In genomic region chr19:3684957-3685580, GRCm38 (mm10) we compare ENCODE assay signal across 8 mouse cellular contexts. TPM values are rescaled to one million over a fixed set of nuclear protein-coding genes. Genes with fewer than 3 reads are reported as not detected.
DNase-seq lines count a peak whose midpoint lies in the region; TF ChIP-seq lines count a peak whose summit lies in the region.

No protein-coding gene starts in this region.

- peak overlapping the region; percentile 80 for H3ac ChIP-seq in myocyte (ENCODE audit: control insufficient read depth, insufficient read length)

- H3K27ac ChIP-seq in layer of hippocampus, adult 2 months = peak overlapping the region; percentile 82; the same call in 1 of the 2 replicates
- H3K27ac ChIP-seq in embryonic fibroblast, embryonic 13.5 days (ENCODE audit: insufficient read depth, low read length) = peak overlapping the region; percentile 9; the same call in 1 of the 2 replicates

- H3K4me1 ChIP-seq in embryonic fibroblast, embryonic 13.5 days (ENCODE audit: control insufficient read depth, insufficient read depth, low read length) = no peaks in the 10 kb centered on the region; the same call in 1 of the 2 replicates

- no peaks in the 10 kb centered on the region for H3K36me3 ChIP-seq in myocyte (ENCODE audit: control insufficient read depth, insufficient read depth)

- peak overlapping the region; percentile 68 for H3K4me3 ChIP-seq in layer of hippocampus, adult 2 months
- peak overlapping the region; percentile 73 for H3K4me3 ChIP-seq in embryonic fibroblast, embryonic 13.5 days (ENCODE audit: insufficient read depth, low read length)
- H3K4me3 ChIP-seq in myocyte = peak overlapping the region; percentile 46

- TF ChIP-seq CTCF in layer of hippocampus, adult 2 months (conservative IDR thresholded peaks at IDR 0.05) = no peak
- no peak for TF ChIP-seq CTCF in embryonic fibroblast, embryonic 13.5 days (IDR thresholded peaks at IDR 0.05; ENCODE audit: borderline replicate concordance, insufficient read depth, low read length)

- no peaks in the 10 kb centered on the region for H3K27me3 ChIP-seq in myocyte (ENCODE audit: control insufficient read depth, insufficient read depth, insufficient read length)

- TF ChIP-seq POLR2A in embryonic fibroblast, embryonic 13.5 days (IDR thresholded peaks at IDR 0.05; ENCODE audit: low read depth, low read length) = no peak
- no peak for TF ChIP-seq POLR2A in myocyte (IDR thresholded peaks at IDR 0.05; ENCODE audit: insufficient read length, low read depth)

- H3K4me2 ChIP-seq in myocyte (ENCODE audit: low read depth) = peak overlapping the region; percentile 88

- no peak for DNase-seq in layer of hippocampus, adult 2 months (ENCODE audit: low spot score in 2 of 2)
- no peak for DNase-seq in layer of hippocampus, postnatal 14 days (ENCODE audit: low spot score in 2 of 2)
- DNase-seq in kidney, postnatal 10 days = peak; percentile 48
- no peak for DNase-seq in frontal cortex, postnatal 25 days (ENCODE audit: low spot score in 2 of 2)
- no peak for DNase-seq in cerebellum, adult 9-10 months
- no peak for DNase-seq in c-Kit-positive CD71-positive TER-119-positive erythroid progenitor cells, embryonic 14.5 days (ENCODE audit: low spot score)

- peaks cover 47% of the 10 kb centered on the region for H3K79me2 ChIP-seq in myocyte (ENCODE audit: control insufficient read depth, insufficient read depth)

TF ChIP-seq in myocyte, 11 proteins besides CTCF, POLR2A, EP300 and RAD21:
- TF ChIP-seq SRF (IDR thresholded peaks at IDR 0.05; ENCODE audit: control insufficient read depth, insufficient read length, low read depth) = no peak
- TF ChIP-seq REST (IDR thresholded peaks at IDR 0.05; ENCODE audit: insufficient read depth, insufficient read length) = no peak
- no peak for TF ChIP-seq TCF3 (IDR thresholded peaks at IDR 0.05; ENCODE audit: insufficient read length, low read depth)
- TF ChIP-seq MYOG (IDR thresholded peaks at IDR 0.05; ENCODE audit: control insufficient read depth in 1 of 3, insufficient read depth in 1 of 3, insufficient read length in 2 of 3, low read depth in 2 of 3) = peak in 2 of 3 experiments; percentile 20 to 69
- no peak for TF ChIP-seq MAX (IDR thresholded peaks at IDR 0.05; ENCODE audit: low read depth)
- TF ChIP-seq E2F4 (IDR thresholded peaks at IDR 0.05; ENCODE audit: insufficient read depth) = no peak
- TF ChIP-seq POLR2AphosphoS2 (IDR thresholded peaks at IDR 0.05; ENCODE audit: insufficient read length, low read depth) = no peak
- TF ChIP-seq CEBPB (IDR thresholded peaks at IDR 0.05; ENCODE audit: insufficient read depth, poor library complexity, severe bottlenecking) = no peak
- no peak for TF ChIP-seq TCF12 (IDR thresholded peaks at IDR 0.05; ENCODE audit: insufficient read depth, poor library complexity, severe bottlenecking)
- TF ChIP-seq MYOD1 (IDR thresholded peaks at IDR 0.05; ENCODE audit: control insufficient read depth in 1 of 3, insufficient read length in 2 of 3, low read depth in 2 of 3) = peak in 2 of 3 experiments; percentile 60 to 80
- no peak for TF ChIP-seq USF1 (IDR thresholded peaks at IDR 0.05; ENCODE audit: low read depth)

RNA-seq across cellular contexts. Expression of gene Lrp5, which starts 1.3 kb away (rescaled TPM):
- total RNA-seq in layer of hippocampus, adult 2 months (2021) = 10 to 100 TPM in 1 of 2 experiments, 1 to 10 TPM in 1; 9.4 to 10.0 TPM
- total RNA-seq in layer of hippocampus, postnatal 14 days (2021) = 10 to 100 TPM; 13.7 to 14.8 TPM
- polyA plus RNA-seq in embryonic fibroblast, embryonic 13.5 days (2011; ENCODE audit: insufficient read length, low read depth, missing spikeins) = 32.0 and 32.7 TPM in 2 replicates
- 42.5 TPM for polyA plus RNA-seq in myocyte (2012; fragmentation: generic; extraction: Trizol)

RNA-seq across cellular contexts. Expression of gene 1810055G02Rik, which starts 23.0 kb away (rescaled TPM):
- 10 to 100 TPM; 23.3 to 27.2 TPM for total RNA-seq in layer of hippocampus, adult 2 months (2021)
- total RNA-seq in layer of hippocampus, postnatal 14 days (2021) = 10 to 100 TPM; 35.5 to 40.3 TPM
- polyA plus RNA-seq in embryonic fibroblast, embryonic 13.5 days (2011; ENCODE audit: insufficient read length, low read depth, missing spikeins) = 53.5 and 57.9 TPM in 2 replicates
- polyA plus RNA-seq in myocyte (2012; fragmentation: generic; extraction: Trizol) = 51.1 TPM
